ENCODE assay signal across 13 mouse cellular contexts in genomic region chr11:35248088-35248487, GRCm38 (mm10).
"Had no signal": no experiment of that assay in that cellular context is flagged by ENCODE, and none has a peak within 500 bp of the region (broad histone marks: within the 10 kb centered on the region; RNA-seq: fewer than 3 reads in every experiment).

No protein-coding gene starts in this region.

- H3K4me3 ChIP-seq: kidney, embryonic 15.5 days; liver, embryonic 15.5 days; midbrain, embryonic 12.5 days; neural tube, embryonic 13.5 days had no signal

- DNase-seq: kidney, adult 2 months; kidney, postnatal 14 days; layer of hippocampus, adult 9-11 months; layer of hippocampus, postnatal 36 days; lung, adult 2 months; lung, postnatal 4 days; retina, postnatal 1 day; right cerebral cortex, postnatal 14 days; thymus, postnatal 4 days had no signal

- H3K27ac ChIP-seq: kidney, embryonic 15.5 days; liver, embryonic 15.5 days; midbrain, embryonic 12.5 days; neural tube, embryonic 13.5 days had no signal
